Mouse (Mus musculus) CH12.LX (cell line): ENCODE results near the gene Prodh2. TPM values are rescaled to one million over a fixed set of nuclear protein-coding genes. Genes with fewer than 3 reads are reported as not detected.
A peak's percentile ranks its signal among the peaks of the same experiment; 100 is the strongest.

Source experiments
- DNase-seq: peaks from one replicate; pipeline ENCODE4 v3.0.0-alpha.2; 2013; ENCODE audit errors: extremely low read depth
- H3K27ac ChIP-seq: 2 replicates; pipeline ENCODE4 v1.5.1; 2012; ENCODE audit warnings: low read depth, mild to moderate bottlenecking, control low read depth, moderate library complexity; ENCODE audit not compliant: insufficient read depth
- H3K27me3 ChIP-seq: replicated peaks from 2 replicates; pipeline ENCODE3; 2012; ENCODE audit warnings: inconsistent platforms
- H3K36me3 ChIP-seq, 2 experiments: replicated peaks in 1 of 2; 2 replicates each; pipeline versions ENCODE3 to v1.6.1; 2012; ENCODE audit warnings: inconsistent platforms in 1 of 2, low read length in 1 of 2, mild to moderate bottlenecking in 1 of 2, mixed read lengths in 1 of 2, moderate library complexity in 1 of 2; ENCODE audit not compliant: control insufficient read depth in 1 of 2, insufficient read depth in 1 of 2
- H3K4me1 ChIP-seq, 2 experiments: 2 replicates each; pipeline ENCODE4 v1.6.1; 2012; ENCODE audit warnings: inconsistent platforms in 1 of 2, moderate library complexity in 1 of 2; ENCODE audit not compliant: insufficient read depth in 2 of 2, control insufficient read depth in 1 of 2
- H3K4me2 ChIP-seq: 2 replicates; pipeline ENCODE4 v1.6.1; 2012; ENCODE audit warnings: low read depth, mild to moderate bottlenecking, control low read depth; ENCODE audit not compliant: poor library complexity, insufficient read depth, severe bottlenecking
- H3K4me3 ChIP-seq, 3 experiments: fragments of 150-350 bp in 1 of 3; sonication (generic) in 1 of 3; replicated peaks in 1 of 3; 2 replicates each; pipeline versions ENCODE3 to v1.5.1; 2011 to 2012; ENCODE audit warnings: low read depth in 2 of 3, low read length in 2 of 3, mild to moderate bottlenecking in 2 of 3, moderate library complexity in 2 of 3, control low read depth in 1 of 3, improper control_type of control experiment in 1 of 3, inconsistent platforms in 1 of 3, mixed read lengths in 1 of 3; ENCODE audit not compliant: poor library complexity in 1 of 3
- H3K79me2 ChIP-seq: replicated peaks from 2 replicates; pipeline ENCODE4 v1.6.1; 2012; ENCODE audit warnings: mild to moderate bottlenecking, moderate library complexity; ENCODE audit not compliant: control insufficient read depth, poor library complexity, insufficient read depth, severe bottlenecking; ENCODE audit errors: extremely low read depth
- H3K9ac ChIP-seq: 2 replicates; pipeline ENCODE4 v1.6.1; 2012; ENCODE audit warnings: low read depth, mild to moderate bottlenecking, control low read depth, moderate library complexity; ENCODE audit not compliant: insufficient read depth
- H3K9me3 ChIP-seq: replicated peaks from 2 replicates; pipeline ENCODE3; 2012; ENCODE audit warnings: low read length, inconsistent platforms, mixed read lengths
- BHLHE40 ChIP-seq: IDR thresholded peaks from 2 replicates; pipeline ENCODE4 v1.6.1; 2011; ENCODE audit warnings: mild to moderate bottlenecking, low read depth, low read length, improper control_type of control experiment
- CHD1 ChIP-seq: IDR thresholded peaks from 2 replicates; pipeline ENCODE4 v1.6.1; 2012; ENCODE audit warnings: low read depth, low read length, improper control_type of control experiment, inconsistent platforms
- CHD2 ChIP-seq: IDR thresholded peaks from 2 replicates; pipeline ENCODE4 v1.6.1; 2011; ENCODE audit warnings: low read length, improper control_type of control experiment
- CTCF ChIP-seq, 2 experiments: IDR thresholded peaks in 1 of 2; conservative IDR thresholded peaks in 1 of 2; 2 replicates each; pipeline ENCODE4 v1.5.1; 2011 to 2012; ENCODE audit warnings: low read depth in 2 of 2, low read length in 2 of 2, improper control_type of control experiment in 1 of 2, inconsistent platforms in 1 of 2, mild to moderate bottlenecking in 1 of 2, moderate library complexity in 1 of 2
- E2F4 ChIP-seq: IDR thresholded peaks from 2 replicates; pipeline ENCODE4 v1.6.1; 2011; ENCODE audit warnings: low read depth, low read length, improper control_type of control experiment; ENCODE audit not compliant: insufficient replicate concordance
- ELF1 ChIP-seq: IDR thresholded peaks from 2 replicates; pipeline ENCODE4 v1.6.1; 2014; ENCODE audit warnings: low read depth, mild to moderate bottlenecking, inconsistent platforms, low read length, improper control_type of control experiment
- EP300 ChIP-seq: IDR thresholded peaks from 2 replicates; pipeline ENCODE4 v1.6.1; 2011; ENCODE audit warnings: low read length, improper control_type of control experiment
- ETS1 ChIP-seq: conservative IDR thresholded peaks from 2 replicates; pipeline ENCODE4 v1.6.1; 2012; ENCODE audit warnings: low read depth, mild to moderate bottlenecking, inconsistent platforms, low read length, improper control_type of control experiment, moderate library complexity
- GABPA ChIP-seq: IDR thresholded peaks from 2 replicates; pipeline ENCODE4 v1.6.1; 2012; ENCODE audit warnings: low read depth, low read length, improper control_type of control experiment, inconsistent platforms; ENCODE audit not compliant: insufficient replicate concordance
- HCFC1 ChIP-seq: IDR thresholded peaks from 2 replicates; pipeline ENCODE4 v1.6.1; 2012; ENCODE audit warnings: low read depth, mild to moderate bottlenecking, inconsistent platforms, low read length, improper control_type of control experiment
- IRF4 ChIP-seq: IDR thresholded peaks from 2 replicates; pipeline ENCODE4 v1.6.1; 2014; ENCODE audit warnings: low read depth, mild to moderate bottlenecking, inconsistent platforms, low read length, improper control_type of control experiment
- JUN ChIP-seq: IDR thresholded peaks from 2 replicates; pipeline ENCODE4 v1.6.1; 2011; ENCODE audit warnings: low read depth, mild to moderate bottlenecking, low read length, improper control_type of control experiment, moderate library complexity; ENCODE audit not compliant: insufficient read depth
- JUND ChIP-seq: conservative IDR thresholded peaks from 2 replicates; pipeline ENCODE4 v1.6.1; 2011; ENCODE audit warnings: low read depth, low read length, improper control_type of control experiment
- KAT2A ChIP-seq: IDR thresholded peaks from 2 replicates; pipeline ENCODE4 v1.6.1; 2012; ENCODE audit warnings: low read length, improper control_type of control experiment, inconsistent platforms; ENCODE audit not compliant: insufficient replicate concordance
- MAFK ChIP-seq: IDR thresholded peaks from 2 replicates; pipeline ENCODE4 v1.6.1; 2011; ENCODE audit warnings: low read length, improper control_type of control experiment; ENCODE audit not compliant: insufficient replicate concordance
- MAX ChIP-seq: IDR thresholded peaks from 2 replicates; pipeline ENCODE4 v1.6.1; 2011; ENCODE audit warnings: low read length, improper control_type of control experiment
- MAZ ChIP-seq: IDR thresholded peaks from 2 replicates; pipeline ENCODE4 v1.6.1; 2012; ENCODE audit warnings: low read depth, mild to moderate bottlenecking, inconsistent platforms, low read length, improper control_type of control experiment, moderate library complexity
- MEF2A ChIP-seq: IDR thresholded peaks from 2 replicates; pipeline ENCODE4 v1.6.1; 2014; ENCODE audit warnings: low read depth, mild to moderate bottlenecking, inconsistent platforms, low read length, improper control_type of control experiment, borderline replicate concordance
- MXI1 ChIP-seq: IDR thresholded peaks from 2 replicates; pipeline ENCODE4 v1.6.1; 2011; ENCODE audit warnings: mild to moderate bottlenecking, low read depth, low read length, improper control_type of control experiment
- MYC ChIP-seq: IDR thresholded peaks from 2 replicates; pipeline ENCODE4 v1.6.1; 2011; ENCODE audit warnings: low read depth, mild to moderate bottlenecking, improper control_type of control experiment, low read length
- NELFE ChIP-seq: IDR thresholded peaks from 2 replicates; pipeline ENCODE4 v1.6.1; 2011; ENCODE audit warnings: low read depth, low read length, improper control_type of control experiment
- NRF1 ChIP-seq: IDR thresholded peaks from 2 replicates; pipeline ENCODE4 v1.6.1; 2014; ENCODE audit warnings: low read depth, mild to moderate bottlenecking, inconsistent platforms, low read length, improper control_type of control experiment, moderate library complexity
- PAX5 ChIP-seq: IDR thresholded peaks from 2 replicates; pipeline ENCODE4 v1.6.1; 2012; ENCODE audit warnings: low read length, inconsistent platforms, mixed read lengths
- POLR2A ChIP-seq: IDR thresholded peaks from 2 replicates; pipeline ENCODE4 v1.6.1; 2011; ENCODE audit warnings: low read depth, mild to moderate bottlenecking, improper control_type of control experiment, low read length
- POLR2AphosphoS2 ChIP-seq: IDR thresholded peaks from 2 replicates; pipeline ENCODE4 v1.6.1; 2011; ENCODE audit warnings: low read depth, low read length, improper control_type of control experiment
- RAD21 ChIP-seq: IDR thresholded peaks from 2 replicates; pipeline ENCODE4 v1.6.1; 2011; ENCODE audit warnings: low read depth, mild to moderate bottlenecking, low read length, improper control_type of control experiment, moderate library complexity
- RCOR1 ChIP-seq: conservative IDR thresholded peaks from 2 replicates; pipeline ENCODE4 v1.6.1; 2012; ENCODE audit warnings: low read depth, mild to moderate bottlenecking, inconsistent platforms, low read length, improper control_type of control experiment
- SIN3A ChIP-seq: IDR thresholded peaks from 2 replicates; pipeline ENCODE4 v1.6.1; 2012; ENCODE audit warnings: low read length, improper control_type of control experiment, inconsistent platforms
- SMC3 ChIP-seq: IDR thresholded peaks from 2 replicates; pipeline ENCODE4 v1.6.1; 2011; ENCODE audit warnings: low read depth, low read length, improper control_type of control experiment
- TBP ChIP-seq: conservative IDR thresholded peaks from 2 replicates; pipeline ENCODE4 v1.6.1; 2011; ENCODE audit warnings: low read depth, low read length, improper control_type of control experiment
- TCF12 ChIP-seq: IDR thresholded peaks from 2 replicates; pipeline ENCODE4 v1.6.1; 2014; ENCODE audit warnings: low read depth, mild to moderate bottlenecking, inconsistent platforms, low read length, improper control_type of control experiment
- UBTF ChIP-seq: IDR thresholded peaks from 2 replicates; pipeline ENCODE4 v1.6.1; 2012; ENCODE audit warnings: low read depth, mild to moderate bottlenecking, inconsistent platforms, low read length, improper control_type of control experiment, moderate library complexity
- USF1 ChIP-seq: IDR thresholded peaks from 2 replicates; pipeline ENCODE4 v1.6.1; 2014; ENCODE audit warnings: low read depth, mild to moderate bottlenecking, inconsistent platforms, low read length, improper control_type of control experiment
- USF2 ChIP-seq: conservative IDR thresholded peaks from 2 replicates; pipeline ENCODE4 v1.6.1; 2011; ENCODE audit warnings: low read depth, low read length, improper control_type of control experiment
- ZC3H11A ChIP-seq: IDR thresholded peaks from 2 replicates; pipeline ENCODE4 v1.6.1; 2012; ENCODE audit warnings: low read depth, mild to moderate bottlenecking, inconsistent platforms, low read length, improper control_type of control experiment
- ZKSCAN1 ChIP-seq: IDR thresholded peaks from 2 replicates; pipeline ENCODE4 v1.6.1; 2012; ENCODE audit warnings: low read depth, inconsistent platforms, low read length, improper control_type of control experiment, borderline replicate concordance
- ZMIZ1 ChIP-seq: IDR thresholded peaks from 2 replicates; pipeline ENCODE4 v1.6.1; 2012; ENCODE audit warnings: low read depth, mild to moderate bottlenecking, inconsistent platforms, low read length, improper control_type of control experiment
- ZNF384 ChIP-seq: IDR thresholded peaks from 2 replicates; pipeline ENCODE4 v1.6.1; 2012; ENCODE audit warnings: low read depth, low read length, improper control_type of control experiment, inconsistent platforms
- dilution Hi-C: fragments of 300-500 bp; cut with MboI; formaldehyde crosslinking; loops from 2 replicates; pipeline ENCODE4 v1.14.3; 2020; ENCODE audit warnings: low sequenced_read_pairs; ENCODE audit not compliant: extremely low pct_unique_long_range_greater_than_20kb, extremely low pct_ligation_motif_present
- in situ Hi-C: fragments of 300-500 bp; cut with MboI; formaldehyde crosslinking; loops from 3 replicates; pipeline ENCODE4 v1.14.3; 2019; ENCODE audit warnings: low sequenced_read_pairs, low pct_ligation_motif_present, low pct_unique_long_range_greater_than_20kb, mixed read lengths
- polyA plus RNA-seq: library from polyadenylated mRNA; unstranded; fragments of >175 nt; gene quantifications from 2 replicates; pipeline ENCODE4 v1.2.1, GENCODE M21; 2012; ENCODE audit warnings: low read depth; ENCODE audit not compliant: insufficient read length
- total RNA-seq, 2 experiments: library from RNA; depleted of rRNA; stranded (reverse); fragments of 300-350 nt in 1 of 2; fragments of >200 nt in 1 of 2; gene quantifications; 2 replicates each; pipeline ENCODE4 v1.2.3; 2012 to 2014

Prodh2 gene
- total and polyA plus RNA-seq, 3 experiments, result not detected

GRCm38 (mm10) chr7:30559443-30559954 is 66.1 kb downstream of the Prodh2 start, which contains the start of gene Lin37:
Gene Lin37 (minus strand): TSS chr7:30559838.
- peak within 1 kb of the TSS; percentile 63 for H3K27ac ChIP-seq
- peaks cover 9 to 37% of the 10 kb centered on the region in 2 experiments; a peak in 3 of 4 replicates for H3K4me1 ChIP-seq

GRCm38 (mm10) chr7:30560296-30560695 is 66.9 kb downstream of the Prodh2 start:
- peaks cover 9 to 39% of the 10 kb centered on the region in 2 experiments; a peak in 3 of 4 replicates for H3K4me1 ChIP-seq
- H3K4me3 ChIP-seq, result no peak overlapping the region
- H3K9me3 ChIP-seq, result no peaks in the 10 kb centered on the region
- peaks cover 23 to 47% of the 10 kb centered on the region in 2 experiments for H3K36me3 ChIP-seq
- peaks cover 25% of the 10 kb centered on the region for H3K79me2 ChIP-seq
- in situ Hi-C loops (no loop called here), dilution Hi-C loops (no loop called here)
- peak overlapping the region; percentile 58 for H3K4me2 ChIP-seq
- no peak for TF ChIP-seq KAT2A
- no peaks in the 10 kb centered on the region for H3K27me3 ChIP-seq
- H3K27ac ChIP-seq, result no peak overlapping the region
- H3K9ac ChIP-seq, result peak overlapping the region; percentile 77
- no peak for DNase-seq

More at GRCm38 (mm10) chr7:30559443-30559954, 66.1 kb downstream of the Prodh2 start, which contains the start of gene Lin37:
- H3K4me3 ChIP-seq, result peak within 1 kb of the TSS; percentile 70 to 99 (median 99)
- DNase-seq, result peak; percentile 98
- in situ Hi-C loops, result loop anchor here (5.0 kb wide), 1 partner anchor 48 kb away; no protein-coding TSS in a partner anchor
- H3K27me3 ChIP-seq, result no peaks in the 10 kb centered on the region
- TF ChIP-seq TCF12 (peak; percentile 63; the same call in 1 of the 2 replicates), ELF1 (peak; percentile 95), MEF2A (peak; percentile 64), IRF4 (peak; percentile 51; the same call in 1 of the 2 replicates), MAZ (peak; percentile 95), JUN (no peak), CTCF (conservative IDR thresholded peaks at IDR 0.05 in 1 of 2, IDR thresholded peaks at IDR 0.05 in 1 of 2; ENCODE audit: low read depth in 2 of 2, low read length in 2 of 2) (no peak), BHLHE40 (no peak), ZC3H11A (no peak), POLR2A (peak; percentile 73), NELFE (peak; percentile 61), POLR2AphosphoS2 (0 out of 2 replicates have a peak, but pooled peaks have one; percentile 42), ZNF384 (no peak), RAD21 (no peak), NRF1 (peak; percentile 88), SMC3 (no peak), USF1 (no peak), JUND (no peak), RCOR1 (no peak), ZKSCAN1 (no peak), TBP (peak; percentile 59; the same call in 1 of the 2 replicates), ETS1 (no peak), E2F4 (no peak), USF2 (no peak), PAX5 (no peak), MXI1 (peak; percentile 67), MAFK (no peak), CHD2 (peak; percentile 89), UBTF (no peak), HCFC1 (peak; percentile 94), ZMIZ1 (peak; percentile 71; the same call in 1 of the 2 replicates), CHD1 (no peak; the same call in 1 of the 2 replicates), MYC (no peak), MAX (peak; percentile 22; the same call in 1 of the 2 replicates), KAT2A (peak; percentile 84; the same call in 1 of the 2 replicates), GABPA (no peak), EP300 (no peak), SIN3A (peak; percentile 95)
- H3K9me3 ChIP-seq, result no peaks in the 10 kb centered on the region
- H3K9ac ChIP-seq, result peak within 1 kb of the TSS; percentile 98
- peaks cover 25% of the 10 kb centered on the region for H3K79me2 ChIP-seq
- H3K36me3 ChIP-seq, result peaks cover 27 to 47% of the 10 kb centered on the region in 2 experiments
- dilution Hi-C loops, result no loop called here
- peak within 1 kb of the TSS; percentile 85 for H3K4me2 ChIP-seq
